Mouse (Mus musculus) limb, embryonic 12.5 days (tissue): ENCODE measurements around the gene Slc38a10. TPM values are rescaled to one million over a fixed set of nuclear protein-coding genes. Genes with fewer than 3 reads are reported as not detected.

Experiments
- ATAC-seq: fragments of 200-750 bp; cut with Nextera tagmentation; 2 replicates; pipeline ENCODE4 v1.8.0; 2017; ENCODE audit warnings: low read depth, moderate TSS enrichment; ENCODE audit not compliant: insufficient number of reproducible peaks, insufficient read depth, low FRiP score, low TSS enrichment
- H3K27ac ChIP-seq: fragments of 300-500 bp; sonication (generic); 2 replicates; pipeline ENCODE4 v1.5.1; 2016; ENCODE audit warnings: mild to moderate bottlenecking, moderate library complexity
- H3K27me3 ChIP-seq: fragments of 300-500 bp; sonication (generic); 2 replicates; pipeline ENCODE4 v1.6.1; 2016; ENCODE audit warnings: mild to moderate bottlenecking, moderate library complexity
- H3K36me3 ChIP-seq: fragments of 300-500 bp; sonication (generic); 2 replicates; pipeline ENCODE4 v1.6.1; 2016; ENCODE audit warnings: mild to moderate bottlenecking, moderate library complexity
- H3K4me1 ChIP-seq: fragments of 300-500 bp; sonication (generic); replicated peaks from 2 replicates; pipeline ENCODE4 v1.6.1; 2016
- H3K4me2 ChIP-seq: fragments of 300-500 bp; sonication (generic); 2 replicates; pipeline ENCODE4 v1.6.1; 2016; ENCODE audit warnings: mild to moderate bottlenecking, moderate library complexity
- H3K4me3 ChIP-seq: fragments of 300-500 bp; sonication (generic); replicated peaks from 2 replicates; pipeline ENCODE4 v1.5.1; 2016; ENCODE audit warnings: mild to moderate bottlenecking
- H3K9ac ChIP-seq: fragments of 300-500 bp; sonication (generic); replicated peaks from 2 replicates; pipeline ENCODE4 v1.6.1; 2016; ENCODE audit warnings: mild to moderate bottlenecking, moderate library complexity
- H3K9me3 ChIP-seq: fragments of 300-500 bp; sonication (generic); 2 replicates; pipeline ENCODE4 v1.6.1; 2016; ENCODE audit warnings: mild to moderate bottlenecking, moderate library complexity
- WGBS: fragments of 180-500 bp; shearing (Covaris S2); methylation state at CpG from one replicate; pipeline ENCODE4 v1.1.7; 2016; 5-methylcytosine and 5-hydroxymethylcytosine counted together
- polyA plus RNA-seq: library from polyadenylated mRNA; unstranded; fragments of >200 nt; fragmentation: Nextera tagmentation; extraction: Ambion mirVana; gene quantifications from 2 replicates; pipeline ENCODE4 v1.2.1, GENCODE M21; 2016

Gene Slc38a10
- polyA plus RNA-seq, 1 experiment from 2014 or later, result 86.8 TPM

- 1% methylated on average over 77 of the region's 77 CpGs for WGBS
- Histone ChIP-seq H3K27ac (peak within 1 kb of the TSS; percentile 94), H3K27me3 (no peaks in the 10 kb centered on the region), H3K36me3 (peaks cover 44% of the 10 kb centered on the region), H3K4me2 (peak within 1 kb of the TSS; percentile 94), H3K4me3 (peak within 1 kb of the TSS; percentile 83), H3K4me1 (peaks cover 18% of the 10 kb centered on the region), H3K9me3 (no peaks in the 10 kb centered on the region), H3K9ac (peak within 1 kb of the TSS; percentile 87)
- ATAC-seq, result peak; percentile 97
Measured at GRCm38 (mm10) chr11:120098588-120099511, 52.3 kb downstream of the Slc38a10 start, which contains the start of the genes Tepsin and Ndufaf8. Tepsin (minus strand) TSS chr11:120098731. Ndufaf8 (plus strand) TSS chr11:120098928.

GRCm38 (mm10) chr11:120092817-120093591, 58.1 kb downstream of the Slc38a10 start:
- Histone ChIP-seq H3K4me1 (peaks cover 7% of the 10 kb centered on the region), H3K27me3 (no peaks in the 10 kb centered on the region), H3K9me3 (no peaks in the 10 kb centered on the region), H3K4me2 (no peak overlapping the region), H3K27ac (no peak overlapping the region), H3K36me3 (peaks cover 73% of the 10 kb centered on the region), H3K9ac (no peak overlapping the region), H3K4me3 (no peak overlapping the region)
- ATAC-seq, result no peak
- WGBS, result 76% methylated on average over 23 of the region's 23 CpGs

- 96% methylated on average over 4 of the region's 4 CpGs for WGBS
- Histone ChIP-seq H3K4me2 (no peak overlapping the region), H3K27ac (no peak overlapping the region), H3K36me3 (peaks cover 61% of the 10 kb centered on the region), H3K4me1 (peaks cover 10% of the 10 kb centered on the region), H3K27me3 (no peaks in the 10 kb centered on the region), H3K9ac (no peak overlapping the region), H3K9me3 (no peaks in the 10 kb centered on the region), H3K4me3 (no peak overlapping the region)
- ATAC-seq, result no peak
Measured at GRCm38 (mm10) chr11:120090661-120091060, 60.5 kb downstream of the Slc38a10 start.

GRCm38 (mm10) chr11:120086702-120087152, 64.4 kb downstream of the Slc38a10 start, which contains the start of gene Cep131:
Cep131 (minus strand) TSS chr11:120086827.
- peak within 1 kb of the TSS; percentile 70 for H3K4me2 ChIP-seq
- H3K36me3 ChIP-seq, result peaks cover 45% of the 10 kb centered on the region
- H3K9ac ChIP-seq, result peak within 1 kb of the TSS; percentile 96
- no peaks in the 10 kb centered on the region for H3K27me3 ChIP-seq
- under 1% methylated on average over 42 of the region's 42 CpGs for WGBS
- no peaks in the 10 kb centered on the region for H3K9me3 ChIP-seq
- H3K27ac ChIP-seq, result peak within 1 kb of the TSS; percentile 89
- H3K4me3 ChIP-seq, result peak within 1 kb of the TSS; percentile 99
- H3K4me1 ChIP-seq, result peaks cover 15% of the 10 kb centered on the region
- ATAC-seq, result peak; percentile 96

- peaks cover 15% of the 10 kb centered on the region for H3K4me1 ChIP-seq
- no peaks in the 10 kb centered on the region for H3K9me3 ChIP-seq
- peak overlapping the region; percentile 70 for H3K4me2 ChIP-seq
- WGBS, result under 1% methylated on average over 25 of the region's 25 CpGs
- no peaks in the 10 kb centered on the region for H3K27me3 ChIP-seq
- peak overlapping the region; percentile 99 for H3K4me3 ChIP-seq
- H3K36me3 ChIP-seq, result peaks cover 45% of the 10 kb centered on the region
- peak overlapping the region; percentile 89 for H3K27ac ChIP-seq
- peak; percentile 24; the same call in 1 of the 2 replicates for ATAC-seq
- peak overlapping the region; percentile 96 for H3K9ac ChIP-seq
Measured at GRCm38 (mm10) chr11:120085891-120086627, 65.1 kb downstream of the Slc38a10 start.

- no peak for ATAC-seq
- no peaks in the 10 kb centered on the region for H3K27me3 ChIP-seq
- peaks cover 88% of the 10 kb centered on the region for H3K36me3 ChIP-seq
- H3K4me1 ChIP-seq, result peaks cover 10% of the 10 kb centered on the region
- H3K9me3 ChIP-seq, result no peaks in the 10 kb centered on the region
- H3K4me2 ChIP-seq, result no peak overlapping the region
- H3K4me3 ChIP-seq, result no peak overlapping the region
- 85% methylated on average over 6 of the region's 6 CpGs for WGBS
- no peak overlapping the region for H3K9ac ChIP-seq
- no peak overlapping the region for H3K27ac ChIP-seq
Measured at GRCm38 (mm10) chr11:120080282-120080681, 70.9 kb downstream of the Slc38a10 start.

GRCm38 (mm10) chr11:120076191-120076590, 75.0 kb downstream of the Slc38a10 start:
- H3K4me3 ChIP-seq, result no peak overlapping the region
- no peak overlapping the region for H3K27ac ChIP-seq
- no peaks in the 10 kb centered on the region for H3K9me3 ChIP-seq
- no peak for ATAC-seq
- no peaks in the 10 kb centered on the region for H3K27me3 ChIP-seq
- no peak overlapping the region for H3K9ac ChIP-seq
- 72% methylated on average over 3 of the region's 3 CpGs for WGBS
- H3K36me3 ChIP-seq, result peaks cover 100% of the 10 kb centered on the region
- peaks cover 16% of the 10 kb centered on the region for H3K4me1 ChIP-seq
- H3K4me2 ChIP-seq, result no peak overlapping the region

- Histone ChIP-seq H3K4me1 (peaks cover 16% of the 10 kb centered on the region), H3K27ac (no peak overlapping the region), H3K36me3 (peaks cover 100% of the 10 kb centered on the region)
Measured at GRCm38 (mm10) chr11:120072986-120073647, 78.0 kb downstream of the Slc38a10 start.

GRCm38 (mm10) chr11:120071731-120072320, 79.3 kb downstream of the Slc38a10 start:
- Histone ChIP-seq H3K4me1 (peaks cover 16% of the 10 kb centered on the region), H3K27ac (no peak overlapping the region), H3K27me3 (no peaks in the 10 kb centered on the region), H3K4me2 (no peak overlapping the region), H3K4me3 (no peak overlapping the region), H3K9me3 (no peaks in the 10 kb centered on the region), H3K9ac (no peak overlapping the region), H3K36me3 (peaks cover 100% of the 10 kb centered on the region)
- WGBS, result 76% methylated on average over 7 of the region's 7 CpGs
- ATAC-seq, result no peak

More at GRCm38 (mm10) chr11:120072986-120073647, 78.0 kb downstream of the Slc38a10 start:
- no peak for ATAC-seq
- WGBS, result 94% methylated on average over 9 of the region's 9 CpGs
- no peaks in the 10 kb centered on the region for H3K9me3 ChIP-seq
- no peaks in the 10 kb centered on the region for H3K27me3 ChIP-seq
- no peak overlapping the region for H3K9ac ChIP-seq
- no peak overlapping the region for H3K4me3 ChIP-seq
- H3K4me2 ChIP-seq, result no peak overlapping the region

GRCm38 (mm10) chr11:120071065-120071464, 80.1 kb downstream of the Slc38a10 start:
- H3K36me3 ChIP-seq, result peaks cover 100% of the 10 kb centered on the region
- H3K27me3 ChIP-seq, result no peaks in the 10 kb centered on the region
- H3K27ac ChIP-seq, result no peak overlapping the region
- no peak for ATAC-seq
- H3K4me1 ChIP-seq, result peaks cover 15% of the 10 kb centered on the region
- no peak overlapping the region for H3K4me3 ChIP-seq
- no peaks in the 10 kb centered on the region for H3K9me3 ChIP-seq
- 66% methylated on average over 12 of the region's 12 CpGs for WGBS
- 0 out of 2 replicates have a peak overlapping the region, but pooled peaks have one; percentile 23 for H3K9ac ChIP-seq
- no peak overlapping the region for H3K4me2 ChIP-seq
